Mouse (Mus musculus) brain, embryonic 18.5 days (tissue): ENCODE measurements at regions not wholly inside any gene's neighbourhood (a gene's known extent, or its start where the extent isn't known, plus 50 kb on each side); places are given as distances from the start of the nearest gene placed in this dataset.
"Not testable (repeated sequence)": the region's sequence is repeated elsewhere in the genome, so short reads cannot be mapped to it uniquely, and the experiment has no call there.

Experiments
- DNase-seq: peaks from one replicate; pipeline ENCODE4 v3.0.0-alpha.2; 2012; ENCODE audit warnings: low read depth, low spot score

DNA sequence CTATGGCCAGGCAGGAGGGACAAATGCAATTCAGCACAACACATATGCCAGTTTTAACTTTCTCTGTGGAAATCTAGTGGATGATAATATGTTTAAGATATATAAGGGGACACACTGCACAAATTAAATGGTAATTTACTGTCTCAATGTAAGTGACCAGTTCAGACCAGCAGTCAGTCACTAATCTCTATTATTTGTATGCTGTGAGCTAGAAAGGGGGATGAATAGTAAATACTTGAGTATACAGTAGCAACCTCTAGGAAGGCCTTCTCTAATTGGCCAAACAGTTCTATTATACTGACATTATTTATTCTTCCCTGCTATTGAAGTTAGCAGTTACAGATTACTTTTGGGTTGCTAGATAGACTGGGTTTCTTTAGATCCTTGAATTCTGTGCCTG is 391.2 kb downstream of the Fign start:
- no peak for DNase-seq

GRCm38 (mm10) chr2:63706183-63706582 is 391.7 kb downstream of the Fign start:
- DNase-seq: no peak

DNA sequence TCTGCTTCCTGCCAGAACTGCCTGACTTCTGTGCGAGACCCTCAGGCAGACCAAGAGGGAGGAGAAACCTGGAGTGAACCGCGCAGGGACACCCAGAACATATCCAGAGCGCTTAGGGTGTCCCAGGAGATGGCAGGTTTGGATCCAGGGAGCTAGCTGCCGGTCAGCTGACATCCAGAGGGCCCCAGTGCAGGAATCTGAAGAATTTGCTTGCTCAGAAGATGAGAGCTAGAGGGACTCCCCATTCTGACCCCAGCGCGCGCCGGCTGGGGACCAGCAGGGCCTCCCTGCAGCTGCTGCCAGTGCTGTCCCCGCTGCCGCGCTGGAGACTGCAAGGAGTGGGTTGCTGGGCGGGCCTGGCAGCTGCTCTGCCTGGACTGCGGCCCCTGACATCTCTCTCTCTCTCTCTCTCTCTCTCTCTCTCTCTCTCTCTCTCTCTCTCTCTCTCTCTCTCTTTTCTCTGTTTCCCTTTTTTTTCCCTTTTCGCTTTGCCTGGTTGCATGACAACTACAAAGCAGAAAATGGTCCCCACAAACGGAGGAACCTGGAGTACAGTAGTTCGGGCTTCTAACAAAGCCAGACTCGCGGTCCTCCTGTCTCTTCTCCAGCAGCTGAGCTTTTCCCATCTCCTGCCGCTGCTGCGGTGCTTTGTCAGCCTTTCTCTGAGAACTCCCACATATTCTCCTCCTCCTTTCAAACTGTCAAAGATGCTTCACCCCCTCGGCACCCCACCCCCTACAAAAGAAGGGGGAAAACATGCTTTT is 395.3 kb downstream of the Fign start:
- DNase-seq: peak; percentile 16

DNA sequence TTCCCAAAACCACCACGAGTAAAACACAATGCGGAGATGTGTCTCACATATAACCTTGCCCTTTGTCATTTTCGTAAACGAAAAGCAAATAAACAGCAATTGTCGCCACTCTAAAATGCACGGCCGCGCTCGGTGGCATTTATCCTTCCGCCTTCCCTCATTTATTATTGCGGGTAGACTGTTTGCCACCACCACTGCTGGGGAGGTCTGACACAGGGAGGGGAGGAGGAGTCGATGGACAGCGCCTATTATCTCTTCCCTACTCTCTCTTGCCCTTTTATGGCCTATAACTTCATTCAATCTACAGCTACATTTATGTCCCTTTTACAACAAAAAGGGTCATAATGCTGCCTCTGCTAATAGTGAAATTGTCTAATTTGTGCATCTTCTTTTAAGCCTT is 396.0 kb downstream of the Fign start:
- DNase-seq: no peak

DNA sequence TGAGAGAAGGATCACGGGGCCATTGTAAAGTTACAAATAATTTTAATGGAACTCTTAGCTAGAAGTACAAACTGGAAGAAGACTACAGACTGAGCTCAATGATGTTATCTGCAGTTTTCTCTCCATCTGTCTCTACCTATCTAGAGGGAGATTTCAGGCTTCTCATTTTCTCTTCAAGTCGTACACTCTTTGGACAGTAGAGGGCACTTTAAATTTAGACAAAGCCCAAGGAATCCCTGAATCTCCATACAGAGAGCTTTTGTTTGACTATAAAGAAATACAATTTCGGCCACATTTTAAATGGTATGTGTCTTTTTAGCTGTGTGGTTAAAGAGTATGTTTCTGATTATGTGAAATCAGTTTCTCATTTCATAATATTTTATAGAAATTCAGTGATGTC is 397.6 kb downstream of the Fign start:
- DNase-seq: peak; percentile 67

DNA sequence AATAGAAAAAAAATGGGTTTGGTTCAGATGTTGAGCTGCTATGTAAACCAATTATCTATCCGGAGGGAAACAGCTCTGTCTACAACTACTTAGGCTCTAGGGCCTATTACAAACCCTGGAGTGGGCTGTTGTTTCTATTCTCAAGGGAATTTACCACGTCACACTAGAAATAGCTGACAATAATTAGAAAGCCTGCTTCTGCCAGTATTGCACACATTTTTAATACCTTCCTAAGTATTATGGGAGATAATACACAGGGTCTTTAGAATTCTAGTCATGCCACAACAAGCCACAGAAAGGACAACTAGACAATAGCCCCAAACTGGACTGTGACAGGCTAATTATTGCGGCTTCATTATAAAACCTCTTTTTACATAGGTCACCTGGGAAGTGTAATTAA is 428.1 kb downstream of the Fign start:
- DNase-seq: peak; percentile 6

DNA sequence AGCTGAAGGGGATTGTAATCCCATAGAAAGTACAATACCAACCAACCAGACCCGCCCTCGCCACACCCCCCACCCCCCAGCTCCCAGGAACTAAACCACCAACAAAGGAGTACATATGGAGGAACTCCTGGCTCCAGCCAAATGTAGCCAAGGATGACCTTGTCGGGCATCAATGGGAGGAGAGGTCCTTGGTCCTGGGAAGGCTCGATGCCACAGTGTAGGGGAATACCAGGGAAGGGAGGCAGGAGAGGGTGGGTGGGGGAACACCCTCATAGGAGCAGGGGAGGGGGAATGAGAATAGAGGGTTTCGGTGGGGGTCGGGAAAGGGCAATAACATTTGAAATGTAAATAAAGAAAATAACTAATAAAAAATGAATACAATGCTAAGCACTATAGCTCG is 429.1 kb downstream of the Fign start:
- no peak for DNase-seq

GRCm38 (mm10) chr2:63659947-63660346 is 437.9 kb downstream of the Fign start:
- not testable (repeated sequence) for DNase-seq
